Mouse (Mus musculus): ENCODE results near the gene Tns1.
"Not testable (repeated sequence)": the region's sequence is repeated elsewhere in the genome, so short reads cannot be mapped to it uniquely, and the experiment has no call there.

Gene Tns1

DNA sequence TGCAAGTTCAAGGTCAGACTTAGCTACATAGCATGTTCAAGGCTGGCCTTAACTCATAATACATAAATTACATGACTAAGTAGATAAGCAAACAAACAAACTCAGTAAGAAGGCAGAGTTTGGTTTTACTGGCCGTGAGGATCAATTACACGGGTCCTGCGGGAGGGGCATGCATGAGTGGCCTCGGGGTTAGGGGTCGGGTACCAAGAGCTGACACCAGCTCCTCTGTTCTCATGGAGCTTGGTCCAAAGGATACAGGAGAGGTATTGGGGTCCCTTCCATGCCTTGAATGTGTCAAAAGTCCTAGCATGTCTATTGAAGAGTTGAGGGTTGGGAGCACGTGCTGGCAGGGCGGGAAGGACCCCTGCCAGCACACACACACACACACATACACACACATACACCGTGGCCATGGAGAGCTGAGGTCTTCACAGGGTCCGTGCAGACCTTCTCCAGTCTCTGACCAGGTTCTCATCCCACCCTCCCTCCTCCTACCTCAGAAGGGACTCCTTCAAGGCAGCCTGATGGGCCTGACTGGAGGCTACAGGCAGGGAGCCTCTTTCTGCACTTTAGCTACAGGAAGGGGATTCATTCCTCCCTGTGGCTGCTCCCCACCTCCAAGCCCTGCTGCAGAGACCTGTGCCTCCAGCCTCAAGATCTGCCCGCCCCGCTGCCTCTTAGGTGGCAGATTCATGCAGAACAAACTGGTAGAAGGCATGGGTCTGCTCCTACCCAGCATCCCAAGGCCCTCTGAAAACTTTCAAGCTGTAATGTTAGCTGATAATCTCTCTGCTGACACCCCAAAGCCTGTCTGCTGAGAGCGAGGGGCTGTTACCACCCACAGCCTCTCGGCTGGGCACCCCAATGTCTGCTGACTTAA lies 215.9 kb downstream of the Tns1 start:
- CTCF ChIA-PET = interaction anchor here in 2 of 4 experiments (0.7 to 2.3 kb wide), 3 partner anchors 84 to 366 kb away, joined by 3 to 7 read pairs (median 3); no protein-coding TSS in a partner anchor

GRCm38 (mm10) chr1:73907166-73907565 lies 217.1 kb downstream of the Tns1 start:
- ChIA-PET POLR2A (no interaction called here), CTCF (interaction anchor here in 1 of 4 experiments (1.4 kb wide), 1 partner anchor 19 kb away, joined by 4 read pairs; no protein-coding TSS in a partner anchor)

More for the DNA sequence above, 215.9 kb downstream of the Tns1 start:
- POLR2A ChIA-PET = interaction anchor here in 2 of 4 experiments (0.6 to 1.5 kb wide), 6 partner anchors 18 to 1095 kb away, joined by 3 to 6 read pairs (median 4); no protein-coding TSS in a partner anchor

GRCm38 (mm10) chr1:73906376-73906775 lies 217.9 kb downstream of the Tns1 start:
- POLR2A ChIA-PET = no interaction called here

DNA sequence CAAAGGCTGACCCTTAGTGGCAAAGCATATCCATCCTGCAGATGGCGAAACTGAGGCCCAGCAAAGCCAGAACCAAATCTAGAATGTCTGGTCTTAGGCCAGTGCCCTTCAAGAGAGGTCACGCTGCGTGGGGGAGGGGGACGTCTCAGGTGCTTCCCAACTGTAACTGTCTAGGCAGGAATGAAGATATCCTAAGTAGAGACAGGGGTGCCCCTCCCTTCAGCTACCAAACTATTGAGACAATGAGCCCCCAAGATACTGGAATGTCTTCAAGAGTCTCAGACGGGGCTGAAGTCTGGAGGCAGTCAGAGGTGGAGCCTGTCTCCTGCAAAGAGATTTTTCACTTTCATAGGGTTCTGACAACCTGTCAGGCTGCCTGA lies 218.4 kb downstream of the Tns1 start:
- POLR2A ChIA-PET = interaction anchor here in 1 of 4 experiments (0.7 kb wide), 1 partner anchor 713 kb away, joined by 6 read pairs; no protein-coding TSS in a partner anchor
- CTCF ChIA-PET = interaction anchor here in 3 of 4 experiments (0.7 to 1.8 kb wide), 7 partner anchors 20 to 290 kb away, joined by 3 to 5 read pairs (median 3); no protein-coding TSS in a partner anchor

More at GRCm38 (mm10) chr1:73906376-73906775, 217.9 kb downstream of the Tns1 start:
- CTCF ChIA-PET = interaction anchor here in 3 of 4 experiments (0.7 to 1.8 kb wide), 7 partner anchors 20 to 289 kb away, joined by 3 to 5 read pairs (median 3); no protein-coding TSS in a partner anchor

DNA sequence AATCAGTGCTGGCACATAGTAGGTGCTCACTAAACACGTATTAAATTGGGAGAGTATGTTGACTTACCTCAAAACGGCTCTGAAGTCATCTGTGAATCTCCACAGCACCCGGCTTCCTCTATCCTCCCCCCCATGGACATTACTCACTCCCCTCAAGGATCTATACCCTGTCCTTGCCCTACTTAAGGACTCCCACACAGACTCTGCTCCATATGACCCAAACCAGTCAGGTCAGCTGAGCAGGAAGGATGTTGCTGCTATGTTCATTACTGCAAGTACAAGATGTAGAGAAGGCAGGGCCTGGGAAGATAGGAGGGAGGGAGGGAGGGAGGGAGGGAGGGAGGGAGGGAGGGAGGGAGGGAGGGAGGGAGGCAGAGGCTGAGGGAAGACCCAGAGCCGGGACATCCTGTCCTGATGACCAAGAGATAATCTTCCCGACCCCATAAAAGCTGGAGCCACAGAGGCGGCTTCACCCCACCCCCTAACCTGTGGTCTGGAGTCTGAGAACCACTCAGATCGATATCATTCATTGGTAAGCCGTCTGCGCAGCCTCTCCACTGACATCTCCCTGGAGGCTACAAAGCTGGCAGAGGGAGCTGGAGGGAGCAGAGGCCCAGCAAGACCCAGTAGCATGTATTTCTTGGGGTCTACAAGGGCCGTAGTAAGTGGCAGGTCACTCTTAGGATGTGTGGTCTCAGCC lies 219.0 kb downstream of the Tns1 start:
- POLR2A ChIA-PET = interaction anchor here in 1 of 4 experiments (0.7 kb wide), 1 partner anchor 712 kb away, joined by 6 read pairs; no protein-coding TSS in a partner anchor
- CTCF ChIA-PET = interaction anchor here in 3 of 4 experiments (0.7 to 1.8 kb wide), 5 partner anchors 58 to 290 kb away, joined by 3 to 5 read pairs (median 3); no protein-coding TSS in a partner anchor

DNA sequence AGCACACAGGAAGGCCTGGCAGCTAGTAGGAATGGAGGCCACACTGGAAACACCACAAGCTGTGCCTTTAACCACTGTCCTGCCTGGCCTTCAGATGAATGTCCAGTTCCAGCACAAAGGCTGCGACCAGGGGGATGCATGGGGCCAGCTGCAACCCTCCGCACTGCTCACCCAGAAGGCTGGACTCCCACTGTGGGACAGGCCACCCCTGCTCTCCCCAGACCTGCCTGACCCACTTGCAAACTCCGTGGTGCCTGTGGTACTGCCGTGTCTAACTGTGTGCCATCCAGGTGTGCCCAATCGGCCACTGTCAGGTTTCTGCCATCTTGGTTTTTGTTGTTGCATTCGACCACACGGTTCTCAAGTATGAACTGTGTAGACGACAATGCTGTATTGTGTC lies 219.6 kb downstream of the Tns1 start:
- CTCF ChIA-PET = interaction anchor here in 1 of 4 experiments (1.8 kb wide), 1 partner anchor 291 kb away, joined by 4 read pairs; no protein-coding TSS in a partner anchor
- POLR2A ChIA-PET = no interaction called here

GRCm38 (mm10) chr1:73903035-73903434 lies 221.2 kb downstream of the Tns1 start:
- ChIA-PET CTCF (interaction anchor here (0.8 to 2.5 kb wide), 18 partner anchors 8 to 294 kb away, joined by 3 to 34 read pairs (median 12); partner anchors contain the start of gene Rufy4 (in 3 of the 4)), POLR2A (interaction anchor here in 2 of 4 experiments (0.9 to 2.1 kb wide), 4 partner anchors 26 to 179 kb away, joined by 3 to 8 read pairs (median 4); no protein-coding TSS in a partner anchor)

GRCm38 (mm10) chr1:73902171-73902991 lies 221.9 kb downstream of the Tns1 start:
- ChIA-PET POLR2A (interaction anchor here in 3 of 4 experiments (0.6 to 2.1 kb wide), 11 partner anchors 40 to 237 kb away, joined by 3 to 8 read pairs (median 3); no protein-coding TSS in a partner anchor), CTCF (interaction anchor here (0.6 to 2.5 kb wide), 90 partner anchors 8 to 906 kb away, joined by 3 to 34 read pairs (median 4); partner anchors contain the start of genes Rufy4 (in 3 of the 4) and Cxcr1 (in 1 of the 4))

GRCm38 (mm10) chr1:73901496-73901899 lies 222.8 kb downstream of the Tns1 start:
- ChIA-PET POLR2A (interaction anchor here in 2 of 4 experiments (0.7 to 2.1 kb wide), 9 partner anchors 39 to 237 kb away, joined by 3 to 8 read pairs (median 3); no protein-coding TSS in a partner anchor), CTCF (interaction anchor here (0.6 to 2.5 kb wide), 83 partner anchors 9 to 906 kb away, joined by 3 to 34 read pairs (median 4); partner anchors contain the start of genes Rufy4 (in 3 of the 4), Cxcr1 (in 2 of the 4) and Catip (in 1 of the 4))

DNA sequence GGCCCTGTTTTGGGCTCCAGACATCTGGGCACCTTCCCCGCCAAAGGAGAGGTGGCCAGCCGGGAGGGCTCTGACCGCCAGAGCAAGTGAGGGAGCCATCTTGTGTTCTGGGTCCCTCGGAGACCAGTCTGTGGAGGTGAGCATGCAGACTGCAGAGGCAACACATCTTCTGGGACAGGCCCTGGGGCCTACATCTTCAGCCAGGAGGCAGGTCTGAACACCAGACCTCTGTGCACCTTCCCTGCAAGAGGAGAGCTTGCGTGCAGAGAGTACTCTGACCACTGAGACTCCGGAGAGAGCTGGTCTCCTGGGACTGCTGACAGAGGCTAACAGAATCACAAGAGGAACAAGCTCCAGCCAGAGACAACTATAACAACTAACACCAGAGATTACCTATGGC lies 228.8 kb downstream of the Tns1 start:
- CTCF ChIA-PET = not testable (repeated sequence)
- POLR2A ChIA-PET = interaction anchor here in 2 of 4 experiments (0.5 to 1.6 kb wide), 2 partner anchors 63 to 99 kb away, joined by 3 to 4 read pairs; no protein-coding TSS in a partner anchor

GRCm38 (mm10) chr1:73880731-73881130 lies 243.5 kb downstream of the Tns1 start:
- CTCF ChIA-PET = interaction anchor here in 1 of 4 experiments (2.0 kb wide), 1 partner anchor 18 kb away, joined by 9 read pairs; no protein-coding TSS in a partner anchor
- POLR2A ChIA-PET = interaction anchor here in 2 of 4 experiments (0.5 to 1.3 kb wide), 2 partner anchors 14 to 1632 kb away, joined by 3 to 8 read pairs; no protein-coding TSS in a partner anchor

DNA sequence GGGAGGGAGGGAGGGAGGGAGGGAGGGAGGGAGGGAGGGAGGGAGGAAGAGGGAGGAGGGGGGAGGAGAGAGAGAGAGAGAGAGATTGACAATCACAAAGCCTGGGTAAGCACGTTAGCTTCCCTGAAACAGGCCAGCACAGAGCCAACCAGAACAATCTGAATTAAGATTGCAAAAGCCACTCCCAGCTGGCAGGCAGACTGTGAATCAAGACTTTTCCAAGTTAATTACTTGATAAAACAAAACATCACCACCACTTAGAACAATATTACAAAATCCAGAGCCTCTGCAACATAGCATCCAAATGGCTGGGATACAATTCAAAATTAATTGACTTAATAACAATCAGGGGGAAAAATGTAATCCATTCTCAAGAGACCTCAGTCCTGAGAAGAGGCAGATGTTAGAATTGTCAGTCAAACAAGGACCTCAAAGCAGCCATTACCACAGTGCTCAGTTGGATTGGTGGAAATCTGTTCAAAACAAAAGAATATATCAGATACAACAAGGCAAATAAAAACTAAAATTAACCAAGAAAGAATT lies 248.5 kb downstream of the Tns1 start:
- ChIA-PET POLR2A (no interaction called here), CTCF (interaction anchor here in 1 of 4 experiments (0.6 kb wide), 1 partner anchor 15 kb away, joined by 4 read pairs; no protein-coding TSS in a partner anchor)

DNA sequence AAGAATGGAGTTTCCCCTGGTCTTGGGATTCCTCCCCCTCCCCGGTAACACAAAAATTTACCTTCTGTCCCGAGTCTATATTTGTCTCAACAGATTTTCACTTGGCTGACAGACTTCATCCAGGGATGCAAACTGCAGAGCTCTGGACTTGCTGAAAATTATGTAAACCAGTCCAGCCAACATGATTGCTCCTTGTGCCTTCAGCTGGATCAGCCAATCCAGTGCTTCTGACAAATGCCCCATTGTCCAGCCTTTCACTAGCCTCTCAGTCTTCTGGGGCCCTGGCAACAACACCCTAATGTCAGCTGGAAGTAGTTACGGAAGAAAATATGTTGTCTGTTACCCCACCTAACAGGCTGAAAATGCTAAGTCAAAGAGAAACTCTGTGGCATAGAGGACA lies 259.9 kb downstream of the Tns1 start:
- ChIA-PET CTCF (interaction anchor here in 2 of 4 experiments (0.7 to 2.9 kb wide), 4 partner anchors 17 to 998 kb away, joined by 3 to 21 read pairs (median 3); no protein-coding TSS in a partner anchor), POLR2A (interaction anchor here in 1 of 4 experiments (0.7 kb wide), 1 partner anchor 689 kb away, joined by 4 read pairs; no protein-coding TSS in a partner anchor)

GRCm38 (mm10) chr1:73863074-73863431 lies 261.2 kb downstream of the Tns1 start:
- ChIA-PET POLR2A (interaction anchor here in 3 of 4 experiments (0.6 to 2.1 kb wide), 17 partner anchors 9 to 1637 kb away, joined by 3 to 6 read pairs (median 4); no protein-coding TSS in a partner anchor), CTCF (interaction anchor here (0.6 to 3.0 kb wide), 39 partner anchors 9 to 1673 kb away, joined by 3 to 21 read pairs (median 4); no protein-coding TSS in a partner anchor)

DNA sequence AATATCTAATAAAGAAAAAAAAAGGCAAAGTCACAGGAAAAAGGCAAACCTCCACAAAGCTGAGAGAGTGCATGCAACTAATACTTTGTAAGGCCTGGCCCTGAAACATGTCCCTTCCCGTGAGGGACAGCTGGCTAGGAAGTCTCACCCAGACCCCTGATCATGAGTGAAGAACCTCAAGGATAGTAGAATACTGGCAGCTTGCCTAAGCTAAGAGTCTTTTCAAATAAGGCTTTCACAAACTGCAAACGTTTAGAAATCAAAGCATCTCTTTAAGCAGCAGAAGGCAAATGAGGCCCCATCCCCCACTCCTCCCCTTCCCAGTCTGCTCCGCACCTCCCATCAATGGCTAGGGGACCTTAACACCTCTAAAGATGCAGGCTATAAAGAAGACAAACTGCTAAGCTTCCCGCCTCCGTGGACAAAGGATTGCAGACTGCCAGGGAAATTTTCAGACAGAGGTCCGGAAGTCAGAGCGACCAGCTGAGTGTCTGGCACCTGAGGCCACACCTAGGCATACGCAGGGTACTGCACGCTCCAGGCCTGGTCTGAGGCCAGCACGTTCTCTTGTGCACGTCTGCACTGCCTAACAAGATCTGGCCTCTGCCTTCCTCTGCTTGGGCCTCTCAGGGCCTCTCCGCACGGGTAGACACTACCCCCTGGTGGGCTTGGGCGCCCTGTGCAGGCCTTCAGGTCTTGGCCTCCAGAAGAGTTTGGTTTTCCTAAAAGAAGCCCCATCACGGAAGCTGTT lies 261.8 kb downstream of the Tns1 start:
- POLR2A ChIA-PET = interaction anchor here in 3 of 4 experiments (0.6 to 2.1 kb wide), 20 partner anchors 9 to 1636 kb away, joined by 3 to 6 read pairs (median 4); no protein-coding TSS in a partner anchor
- CTCF ChIA-PET = interaction anchor here (0.6 to 3.0 kb wide), 39 partner anchors 9 to 1672 kb away, joined by 3 to 21 read pairs (median 4); no protein-coding TSS in a partner anchor

- POLR2A ChIA-PET = interaction anchor here in 3 of 4 experiments (0.5 to 1.8 kb wide), 10 partner anchors 10 to 1635 kb away, joined by 3 to 6 read pairs (median 3); no protein-coding TSS in a partner anchor
- CTCF ChIA-PET = interaction anchor here in 2 of 4 experiments (0.6 to 1.3 kb wide), 5 partner anchors 15 to 1001 kb away, joined by 3 to 4 read pairs (median 3); no protein-coding TSS in a partner anchor
Measured at GRCm38 (mm10) chr1:73860421-73860820, 263.8 kb downstream of the Tns1 start.
